Mouse (Mus musculus): ENCODE results near the gene Itga10. TPM values are rescaled to one million over a fixed set of nuclear protein-coding genes. Genes with fewer than 3 reads are reported as not detected.

Gene Itga10
- polyA plus RNA-seq (2016; fragmentation: Nextera tagmentation; extraction: Ambion mirVana), result 0.75 and 0.91 TPM in 2 replicates

GRCm38 (mm10) chr3:96645018-96645649, at the start of gene Itga10:
Itga10 (plus strand) TSS chr3:96645584.
- peaks cover 34% of the 10 kb centered on the region for H3K36me3 ChIP-seq
- ATAC-seq (ENCODE audit: insufficient number of reproducible peaks, low FRiP score), result 0 out of 2 replicates have a peak, but pooled peaks have one; percentile 41

GRCm38 (mm10) chr3:96595661-96596060, 49.7 kb upstream of the Itga10 start:
- no peak for ATAC-seq (ENCODE audit: insufficient number of reproducible peaks, low FRiP score)
- H3K4me1 ChIP-seq (replicated peaks), result peaks cover 40% of the 10 kb centered on the region
- 23% methylated on average over 6 of the region's 6 CpGs for WGBS
- H3K27me3 ChIP-seq (replicated peaks), result 0 out of 2 replicates have a peak, but pooled peaks cover 5% of the 10 kb centered on the region
- peak overlapping the region; percentile 85; the same call in 1 of the 2 replicates for H3K9ac ChIP-seq
- H3K27ac ChIP-seq (ENCODE audit: poor library complexity, severe bottlenecking), result peak overlapping the region; percentile 74; the same call in 1 of the 2 replicates
- peaks cover 1% of the 10 kb centered on the region; the same call in 1 of the 2 replicates for H3K36me3 ChIP-seq
- H3K9me3 ChIP-seq (replicated peaks), result no peaks in the 10 kb centered on the region
- peak overlapping the region; percentile 90 for H3K4me2 ChIP-seq
- peak overlapping the region; percentile 65 for H3K4me3 ChIP-seq

More at GRCm38 (mm10) chr3:96645018-96645649, at the start of gene Itga10:
- Histone ChIP-seq H3K27me3 (replicated peaks) (no peaks in the 10 kb centered on the region), H3K4me3 (no peak within 1 kb of the TSS), H3K4me2 (peak within 1 kb of the TSS; percentile 44), H3K27ac (ENCODE audit: poor library complexity, severe bottlenecking) (no peak within 1 kb of the TSS), H3K4me1 (replicated peaks) (peaks cover 13% of the 10 kb centered on the region), H3K9me3 (replicated peaks) (no peaks in the 10 kb centered on the region), H3K9ac (0 out of 2 replicates have a peak within 1 kb of the TSS, but pooled peaks have one; percentile 34)
- 56% methylated on average over 7 of the region's 7 CpGs for WGBS

GRCm38 (mm10) chr3:96596228-96596707, 49.1 kb upstream of the Itga10 start, which contains the start of gene Ankrd34a:
Ankrd34a (plus strand) TSS chr3:96596636.
- H3K9me3 ChIP-seq (replicated peaks), result no peaks in the 10 kb centered on the region
- peak within 1 kb of the TSS; percentile 74 for H3K27ac ChIP-seq (ENCODE audit: poor library complexity, severe bottlenecking)
- H3K27me3 ChIP-seq (replicated peaks), result 0 out of 2 replicates have a peak, but pooled peaks cover 5% of the 10 kb centered on the region
- peaks cover 40% of the 10 kb centered on the region for H3K4me1 ChIP-seq (replicated peaks)
- WGBS, result under 1% methylated on average over 21 of the region's 23 CpGs
- peak within 1 kb of the TSS; percentile 90 for H3K4me2 ChIP-seq
- H3K36me3 ChIP-seq, result no peaks in the 10 kb centered on the region
- peak within 1 kb of the TSS; percentile 65 for H3K4me3 ChIP-seq
- no peak for ATAC-seq (ENCODE audit: insufficient number of reproducible peaks, low FRiP score)
- H3K9ac ChIP-seq, result peak within 1 kb of the TSS; percentile 85

- Histone ChIP-seq H3K27ac (ENCODE audit: poor library complexity, severe bottlenecking) (peak overlapping the region; percentile 74; the same call in 1 of the 2 replicates), H3K9ac (peak overlapping the region; percentile 85), H3K4me2 (peak overlapping the region; percentile 90), H3K27me3 (replicated peaks) (0 out of 2 replicates have a peak, but pooled peaks cover 5% of the 10 kb centered on the region), H3K4me1 (replicated peaks) (peaks cover 40% of the 10 kb centered on the region), H3K36me3 (no peaks in the 10 kb centered on the region), H3K9me3 (replicated peaks) (no peaks in the 10 kb centered on the region), H3K4me3 (peak overlapping the region; percentile 65)
- under 1% methylated on average over 11 of the region's 12 CpGs for WGBS
- ATAC-seq (ENCODE audit: insufficient number of reproducible peaks, low FRiP score), result no peak
Measured at GRCm38 (mm10) chr3:96596855-96597254, 48.5 kb upstream of the Itga10 start.

- Histone ChIP-seq H3K9ac (peak overlapping the region; percentile 85), H3K27me3 (replicated peaks) (0 out of 2 replicates have a peak, but pooled peaks cover 5% of the 10 kb centered on the region), H3K4me3 (peak overlapping the region; percentile 65), H3K36me3 (no peaks in the 10 kb centered on the region), H3K9me3 (replicated peaks) (no peaks in the 10 kb centered on the region), H3K4me2 (peak overlapping the region; percentile 90), H3K4me1 (replicated peaks) (peaks cover 41% of the 10 kb centered on the region), H3K27ac (ENCODE audit: poor library complexity, severe bottlenecking) (peak overlapping the region; percentile 74)
- no peak for ATAC-seq (ENCODE audit: insufficient number of reproducible peaks, low FRiP score)
- whole genome bisulfite sequencing, result under 1% methylated on average over 40 of the region's 40 CpGs
Measured at GRCm38 (mm10) chr3:96597435-96597891, 47.9 kb upstream of the Itga10 start.

GRCm38 (mm10) chr3:96598156-96599068, 47.0 kb upstream of the Itga10 start:
- peak overlapping the region; percentile 90 for H3K4me2 ChIP-seq
- H3K36me3 ChIP-seq, result 0 out of 2 replicates have a peak, but pooled peaks cover 2% of the 10 kb centered on the region
- peaks cover 47% of the 10 kb centered on the region for H3K4me1 ChIP-seq (replicated peaks)
- WGBS, result 3% methylated on average over 54 of the region's 54 CpGs
- H3K4me3 ChIP-seq, result peak overlapping the region; percentile 65
- H3K9ac ChIP-seq, result peak overlapping the region; percentile 85
- 0 out of 2 replicates have a peak, but pooled peaks cover 5% of the 10 kb centered on the region for H3K27me3 ChIP-seq (replicated peaks)
- H3K27ac ChIP-seq (ENCODE audit: poor library complexity, severe bottlenecking), result peak overlapping the region; percentile 74
- H3K9me3 ChIP-seq (replicated peaks), result no peaks in the 10 kb centered on the region
- ATAC-seq (ENCODE audit: insufficient number of reproducible peaks, low FRiP score), result no peak

- Histone ChIP-seq H3K27ac (ENCODE audit: poor library complexity, severe bottlenecking) (no peak overlapping the region), H3K27me3 (replicated peaks) (0 out of 2 replicates have a peak, but pooled peaks cover 5% of the 10 kb centered on the region), H3K4me3 (peak overlapping the region; percentile 65; the same call in 1 of the 2 replicates), H3K9ac (peak overlapping the region; percentile 85; the same call in 1 of the 2 replicates), H3K4me2 (peak overlapping the region; percentile 90), H3K4me1 (replicated peaks) (peaks cover 53% of the 10 kb centered on the region), H3K9me3 (replicated peaks) (no peaks in the 10 kb centered on the region), H3K36me3 (0 out of 2 replicates have a peak, but pooled peaks cover 8% of the 10 kb centered on the region)
- 65% methylated on average over 8 of the region's 8 CpGs for WGBS
- ATAC-seq (ENCODE audit: insufficient number of reproducible peaks, low FRiP score), result no peak
Measured at GRCm38 (mm10) chr3:96599069-96599393, 46.4 kb upstream of the Itga10 start.

GRCm38 (mm10) chr3:96599411-96599810, 46.0 kb upstream of the Itga10 start:
- 0 out of 2 replicates have a peak, but pooled peaks cover 12% of the 10 kb centered on the region for H3K36me3 ChIP-seq
- no peak for ATAC-seq (ENCODE audit: insufficient number of reproducible peaks, low FRiP score)
- peak overlapping the region; percentile 85; the same call in 1 of the 2 replicates for H3K9ac ChIP-seq
- no peak overlapping the region for H3K27ac ChIP-seq (ENCODE audit: poor library complexity, severe bottlenecking)
- H3K4me2 ChIP-seq, result no peak overlapping the region; the same call in 1 of the 2 replicates
- peaks cover 56% of the 10 kb centered on the region for H3K4me1 ChIP-seq (replicated peaks)
- WGBS, result 83% methylated on average over 3 of the region's 3 CpGs
- H3K4me3 ChIP-seq, result no peak overlapping the region
- H3K27me3 ChIP-seq (replicated peaks), result 0 out of 2 replicates have a peak, but pooled peaks cover 5% of the 10 kb centered on the region
- H3K9me3 ChIP-seq (replicated peaks), result no peaks in the 10 kb centered on the region

- 0 out of 2 replicates have a peak, but pooled peaks cover 12% of the 10 kb centered on the region for H3K36me3 ChIP-seq
- peaks cover 56% of the 10 kb centered on the region for H3K4me1 ChIP-seq (replicated peaks)
Measured at GRCm38 (mm10) chr3:96600639-96601250, 44.6 kb upstream of the Itga10 start, which contains the start of gene Lix1l. Lix1l (plus strand) TSS chr3:96601149.

GRCm38 (mm10) chr3:96601251-96601787, 44.1 kb upstream of the Itga10 start:
- 2% methylated on average over 17 of the region's 40 CpGs for WGBS
- H3K4me2 ChIP-seq, result peak overlapping the region; percentile 81
- H3K27ac ChIP-seq (ENCODE audit: poor library complexity, severe bottlenecking), result peak overlapping the region; percentile 98
- no peaks in the 10 kb centered on the region for H3K9me3 ChIP-seq (replicated peaks)
- H3K27me3 ChIP-seq (replicated peaks), result 0 out of 2 replicates have a peak, but pooled peaks cover 5% of the 10 kb centered on the region
- peak; percentile 57 for ATAC-seq (ENCODE audit: insufficient number of reproducible peaks, low FRiP score)
- peak overlapping the region; percentile 88 for H3K4me3 ChIP-seq
- peaks cover 50% of the 10 kb centered on the region for H3K4me1 ChIP-seq (replicated peaks)
- H3K36me3 ChIP-seq, result peaks cover 12% of the 10 kb centered on the region; the same call in 1 of the 2 replicates
- peak overlapping the region; percentile 95 for H3K9ac ChIP-seq

More at GRCm38 (mm10) chr3:96600639-96601250, 44.6 kb upstream of the Itga10 start, which contains the start of gene Lix1l:
- Histone ChIP-seq H3K4me2 (peak within 1 kb of the TSS; percentile 81), H3K9ac (peak within 1 kb of the TSS; percentile 95), H3K27ac (ENCODE audit: poor library complexity, severe bottlenecking) (peak within 1 kb of the TSS; percentile 98), H3K9me3 (replicated peaks) (no peaks in the 10 kb centered on the region), H3K4me3 (peak within 1 kb of the TSS; percentile 88), H3K27me3 (replicated peaks) (0 out of 2 replicates have a peak, but pooled peaks cover 5% of the 10 kb centered on the region)
- peak; percentile 92 for ATAC-seq (ENCODE audit: insufficient number of reproducible peaks, low FRiP score)
- WGBS, result 1% methylated on average over 25 of the region's 27 CpGs

All from heart, embryonic 12.5 days (tissue).